In genomic region chr1:92634976-92635599, GRCm38 (mm10) we compare ENCODE assay signal across 12 mouse cellular contexts. TPM values are rescaled to one million over a fixed set of nuclear protein-coding genes. Genes with fewer than 3 reads are reported as not detected.
DNase-seq lines count a peak whose midpoint lies in the region; ATAC-seq lines count a peak whose summit lies in the region.
"Had no signal": no experiment of that assay in that cellular context is flagged by ENCODE, and none has a peak within 500 bp of the region (broad histone marks: within the 10 kb centered on the region; RNA-seq: fewer than 3 reads in every experiment).

No protein-coding gene starts in this region.

- H3K4me1 ChIP-seq in heart, embryonic 10.5 days, result peaks cover 11% of the 10 kb centered on the region
- H3K4me1 ChIP-seq in hindbrain, embryonic 10.5 days (replicated peaks), result peaks cover 13% of the 10 kb centered on the region
- H3K4me1 ChIP-seq in midbrain, embryonic 12.5 days, result peaks cover 9% of the 10 kb centered on the region

- H3K27me3 ChIP-seq in heart, embryonic 10.5 days (ENCODE audit: insufficient read depth, poor library complexity, severe bottlenecking), result 0 out of 2 replicates have a peak, but pooled peaks cover 3% of the 10 kb centered on the region
- H3K27me3 ChIP-seq in hindbrain, embryonic 10.5 days (ENCODE audit: insufficient read depth, poor library complexity, severe bottlenecking), result no peaks in the 10 kb centered on the region
- H3K27me3 ChIP-seq in midbrain, embryonic 12.5 days, result no peaks in the 10 kb centered on the region

- H3K9ac ChIP-seq in midbrain, embryonic 12.5 days (replicated peaks), result no peak overlapping the region

- whole genome bisulfite sequencing in heart, embryonic 10.5 days, result 84% methylated on average over 4 of the region's 4 CpGs
- 76% methylated on average over 4 of the region's 4 CpGs for WGBS in hindbrain, embryonic 10.5 days
- 74% methylated on average over 4 of the region's 4 CpGs for WGBS in midbrain, embryonic 12.5 days

- no peak overlapping the region for H3K4me3 ChIP-seq in heart, embryonic 10.5 days
- no peak overlapping the region for H3K4me3 ChIP-seq in hindbrain, embryonic 10.5 days
- H3K4me3 ChIP-seq in midbrain, embryonic 12.5 days, result no peak overlapping the region

- no peak overlapping the region for H3K4me2 ChIP-seq in midbrain, embryonic 12.5 days (replicated peaks)

- peaks cover 41% of the 10 kb centered on the region for H3K36me3 ChIP-seq in heart, embryonic 10.5 days
- peaks cover 48% of the 10 kb centered on the region for H3K36me3 ChIP-seq in hindbrain, embryonic 10.5 days
- peaks cover 38% of the 10 kb centered on the region for H3K36me3 ChIP-seq in midbrain, embryonic 12.5 days

- H3K9me3 ChIP-seq in heart, embryonic 10.5 days, result no peaks in the 10 kb centered on the region
- H3K9me3 ChIP-seq in hindbrain, embryonic 10.5 days, result no peaks in the 10 kb centered on the region
- no peaks in the 10 kb centered on the region for H3K9me3 ChIP-seq in midbrain, embryonic 12.5 days

- no peak overlapping the region for H3K27ac ChIP-seq in heart, embryonic 10.5 days
- H3K27ac ChIP-seq in hindbrain, embryonic 10.5 days, result peak overlapping the region; percentile 24
- peak overlapping the region; percentile 52 for H3K27ac ChIP-seq in midbrain, embryonic 12.5 days (replicated peaks)

- peak; percentile 54; the same call in 1 of the 2 replicates for ATAC-seq in midbrain, embryonic 12.5 days (ENCODE audit: low FRiP score, low read depth)

- DNase-seq in heart, postnatal 4 days, result peak; percentile 5
- no peak for DNase-seq in heart, embryonic 10.5 days (ENCODE audit: low spot score)
- DNase-seq in embryo, embryonic 11 days, result peak; percentile 18
- peak; percentile 23 for DNase-seq in hindbrain, embryonic 10.5 days (ENCODE audit: low spot score)
- DNase-seq in ovary, postnatal 14 days (ENCODE audit: low spot score), result no peak
- no peak for DNase-seq in frontal cortex, postnatal 10 days (ENCODE audit: low spot score in 2 of 2)
- no peak for DNase-seq in right cerebral cortex, adult 2 months (ENCODE audit: low spot score in 2 of 2)
- DNase-seq: cerebellum, adult 9-10 months; gastrocnemius, postnatal 25 days; kidney, adult 2 months had no signal

RNA-seq across cellular contexts. Expression of gene Cops9, which starts 6.7 kb away (rescaled TPM):
- total RNA-seq in heart, postnatal 4 days (2021), result 100 to 1,000 TPM; 198 to 214 TPM
- 310 and 346 TPM in 2 replicates for polyA plus RNA-seq in heart, embryonic 10.5 days (2016; fragmentation: Nextera tagmentation; extraction: Ambion mirVana)
- polyA plus RNA-seq in hindbrain, embryonic 10.5 days (2016; fragmentation: Nextera tagmentation; extraction: Ambion mirVana), result 391 and 433 TPM in 2 replicates
- polyA plus RNA-seq in midbrain, embryonic 12.5 days (2016; fragmentation: Nextera tagmentation; extraction: Ambion mirVana), result 389 and 410 TPM in 2 replicates

RNA-seq across cellular contexts. Expression of gene Otos, which starts 13.6 kb away (rescaled TPM):
- total RNA-seq in heart, postnatal 4 days (2021), result not detected
- polyA plus RNA-seq in heart, embryonic 10.5 days (2016; fragmentation: Nextera tagmentation; extraction: Ambion mirVana), result 0.08 TPM in 1 of 2 replicates, not detected in the other
- polyA plus RNA-seq in hindbrain, embryonic 10.5 days (2016; fragmentation: Nextera tagmentation; extraction: Ambion mirVana), result 0.07 TPM in 1 of 2 replicates, not detected in the other
- not detected in 2 replicates for polyA plus RNA-seq in midbrain, embryonic 12.5 days (2016; fragmentation: Nextera tagmentation; extraction: Ambion mirVana)
- total RNA-seq: gastrocnemius, postnatal 25 days; liver, adult 2 months had no signal
- polyA plus RNA-seq: liver, adult 2 months had no signal

RNA-seq across cellular contexts. Expression of gene Olfr12, which starts 17.5 kb away (rescaled TPM):
- total RNA-seq in heart, postnatal 4 days (2021), result not detected
- polyA plus RNA-seq in heart, embryonic 10.5 days (2016; fragmentation: Nextera tagmentation; extraction: Ambion mirVana), result not detected in 2 replicates
- 0.18 TPM in 1 of 2 replicates, not detected in the other for polyA plus RNA-seq in hindbrain, embryonic 10.5 days (2016; fragmentation: Nextera tagmentation; extraction: Ambion mirVana)
- 0.10 TPM in 1 of 2 replicates, not detected in the other for polyA plus RNA-seq in midbrain, embryonic 12.5 days (2016; fragmentation: Nextera tagmentation; extraction: Ambion mirVana)
- total RNA-seq: gastrocnemius, postnatal 25 days; liver, adult 2 months had no signal
- polyA plus RNA-seq: kidney, adult 2 months; liver, adult 2 months had no signal

RNA-seq across cellular contexts. Expression of gene Olfr1410, which starts 29.5 kb away (rescaled TPM):
- not detected for total RNA-seq in heart, postnatal 4 days (2021)
- polyA plus RNA-seq in heart, embryonic 10.5 days (2016; fragmentation: Nextera tagmentation; extraction: Ambion mirVana), result not detected in 2 replicates
- not detected in 2 replicates for polyA plus RNA-seq in hindbrain, embryonic 10.5 days (2016; fragmentation: Nextera tagmentation; extraction: Ambion mirVana)
- polyA plus RNA-seq in midbrain, embryonic 12.5 days (2016; fragmentation: Nextera tagmentation; extraction: Ambion mirVana), result not detected in 2 replicates
- total RNA-seq: gastrocnemius, postnatal 25 days; liver, adult 2 months had no signal
- polyA plus RNA-seq: kidney, adult 2 months; liver, adult 2 months had no signal

RNA-seq across cellular contexts. Expression of gene Olfr1411, which starts 40.9 kb away (rescaled TPM):
- not detected for total RNA-seq in heart, postnatal 4 days (2021)
- not detected in 2 replicates for polyA plus RNA-seq in heart, embryonic 10.5 days (2016; fragmentation: Nextera tagmentation; extraction: Ambion mirVana)
- polyA plus RNA-seq in hindbrain, embryonic 10.5 days (2016; fragmentation: Nextera tagmentation; extraction: Ambion mirVana), result not detected in 2 replicates
- polyA plus RNA-seq in midbrain, embryonic 12.5 days (2016; fragmentation: Nextera tagmentation; extraction: Ambion mirVana), result not detected in 2 replicates
- total RNA-seq: gastrocnemius, postnatal 25 days; liver, adult 2 months had no signal
- polyA plus RNA-seq: kidney, adult 2 months; liver, adult 2 months had no signal

Comparison
In these comparisons a context has a peak if more than half of its experiments do, and no peak if none do; other contexts are left out.
1. DNase-seq: peak in heart, postnatal 4 days (single experiment), embryo, embryonic 11 days (single experiment) and hindbrain, embryonic 10.5 days (single experiment); none in heart, embryonic 10.5 days (single experiment), ovary, postnatal 14 days (single experiment), frontal cortex, postnatal 10 days (0 of 2) and right cerebral cortex, adult 2 months (0 of 2).